Mouse (Mus musculus) heart, embryonic 14.5 days (tissue): ENCODE data around the gene Zbtb20. TPM values are rescaled to one million over a fixed set of nuclear protein-coding genes. Genes with fewer than 3 reads are reported as not detected.
A peak's percentile ranks its signal among the peaks of the same experiment; 100 is the strongest.

Experiments
- ATAC-seq: fragments of 200-750 bp; cut with Nextera tagmentation; 2 replicates; pipeline ENCODE4 v1.8.0; 2017; ENCODE audit warnings: low read depth, moderate TSS enrichment; ENCODE audit not compliant: insufficient number of reproducible peaks, insufficient read depth, low FRiP score
- H3K27ac ChIP-seq, 2 experiments: fragments of 200-500 bp in 1 of 2; fragments of 300-500 bp in 1 of 2; sonication (generic) in 1 of 2; replicated peaks in 1 of 2; 2 replicates each; pipeline ENCODE4 v1.5.1; 2012 to 2014; ENCODE audit warnings: low read depth in 2 of 2, low read length in 2 of 2, control low read depth in 1 of 2, mild to moderate bottlenecking in 1 of 2, mixed read lengths in 1 of 2; ENCODE audit not compliant: control insufficient read depth in 1 of 2, insufficient read depth in 1 of 2
- H3K27me3 ChIP-seq: fragments of 300-500 bp; sonication (generic); 2 replicates; pipeline ENCODE4 v1.6.1; 2014; ENCODE audit warnings: mild to moderate bottlenecking, low read length, control low read depth; ENCODE audit not compliant: control insufficient read depth, insufficient read depth
- H3K36me3 ChIP-seq: fragments of 300-500 bp; sonication (generic); 2 replicates; pipeline ENCODE4 v1.6.1; 2014; ENCODE audit warnings: mild to moderate bottlenecking, control low read depth, low read length, mixed read lengths; ENCODE audit not compliant: control insufficient read depth, insufficient read depth
- H3K4me1 ChIP-seq, 2 experiments: fragments of 200-500 bp in 1 of 2; fragments of 300-500 bp in 1 of 2; sonication (generic) in 1 of 2; 2 replicates each; pipeline ENCODE4 v1.6.1; 2012 to 2014; ENCODE audit warnings: low read length in 2 of 2, control low read depth in 1 of 2, mixed read lengths in 1 of 2; ENCODE audit not compliant: control insufficient read depth in 2 of 2, insufficient read depth in 2 of 2
- H3K4me2 ChIP-seq: fragments of 300-500 bp; sonication (generic); 2 replicates; pipeline ENCODE4 v1.6.1; 2014; ENCODE audit warnings: mild to moderate bottlenecking, low read length
- H3K4me3 ChIP-seq, 2 experiments: fragments of 200-500 bp in 1 of 2; fragments of 300-500 bp in 1 of 2; sonication (generic) in 1 of 2; 2 replicates each; pipeline ENCODE4 v1.5.1; 2012 to 2014; ENCODE audit warnings: low read length in 2 of 2, mild to moderate bottlenecking in 2 of 2, control low read depth in 1 of 2, low read depth in 1 of 2, moderate library complexity in 1 of 2; ENCODE audit not compliant: control insufficient read depth in 1 of 2, insufficient read depth in 1 of 2
- H3K9ac ChIP-seq: fragments of 300-500 bp; sonication (generic); 2 replicates; pipeline ENCODE4 v1.6.1; 2014; ENCODE audit warnings: mild to moderate bottlenecking, low read length
- H3K9me3 ChIP-seq: fragments of 300-500 bp; sonication (generic); 2 replicates; pipeline ENCODE4 v1.6.1; 2016; ENCODE audit warnings: low read length, control low read depth; ENCODE audit not compliant: control insufficient read depth
- whole genome bisulfite sequencing: fragments of 180-500 bp; shearing (Covaris S2); extraction: QIAGEN DNeasy Blood & Tissue Kit; methylation state at CpG from one replicate; pipeline ENCODE4 v1.1.7; 2014; 5-methylcytosine and 5-hydroxymethylcytosine counted together
- polyA plus RNA-seq: library from polyadenylated mRNA; unstranded; fragments of >200 nt; fragmentation: Nextera tagmentation; extraction: Ambion mirVana; gene quantifications from 2 replicates; pipeline ENCODE4 v1.2.1, GENCODE M21; 2014

Gene Zbtb20
- polyA plus RNA-seq, 1 experiment from 2014 or later, result 50.3 TPM

- Histone ChIP-seq H3K4me3 (no peak overlapping the region), H3K4me1 (no peaks in the 10 kb centered on the region), H3K9ac (no peak overlapping the region), H3K27ac (no peak overlapping the region), H3K9me3 (no peaks in the 10 kb centered on the region), H3K4me2 (no peak overlapping the region), H3K27me3 (no peaks in the 10 kb centered on the region), H3K36me3 (no peaks in the 10 kb centered on the region)
- no peak for ATAC-seq
- WGBS, result 70% methylated on average over 9 of the region's 9 CpGs
These were observed 480.3 kb downstream of the Zbtb20 start for GRCm38 (mm10) chr16:43355776-43356645.

- Histone ChIP-seq H3K4me3 (no peak overlapping the region), H3K27ac (no peak overlapping the region), H3K4me1 (peaks cover 9 to 15% of the 10 kb centered on the region in 2 experiments), H3K9me3 (no peaks in the 10 kb centered on the region), H3K27me3 (no peaks in the 10 kb centered on the region), H3K9ac (no peak overlapping the region), H3K4me2 (no peak overlapping the region), H3K36me3 (no peaks in the 10 kb centered on the region)
- ATAC-seq, result no peak
- WGBS, result 51% methylated on average over 3 of the region's 3 CpGs
These were observed 483.9 kb downstream of the Zbtb20 start for GRCm38 (mm10) chr16:43359546-43359945.

GRCm38 (mm10) chr16:43360112-43360511 lies 484.4 kb downstream of the Zbtb20 start:
- Histone ChIP-seq H3K27ac (no peak overlapping the region), H3K9me3 (no peaks in the 10 kb centered on the region), H3K4me3 (no peak overlapping the region), H3K9ac (no peak overlapping the region), H3K27me3 (no peaks in the 10 kb centered on the region), H3K4me2 (no peak overlapping the region), H3K36me3 (no peaks in the 10 kb centered on the region), H3K4me1 (peaks cover 11 to 21% of the 10 kb centered on the region in 2 experiments)
- WGBS, result 95% methylated on average over 2 of the region's 2 CpGs
- no peak for ATAC-seq

- Histone ChIP-seq H3K4me1 (peaks cover 11 to 24% of the 10 kb centered on the region in 2 experiments), H3K9me3 (no peaks in the 10 kb centered on the region), H3K9ac (no peak overlapping the region), H3K36me3 (no peaks in the 10 kb centered on the region), H3K27me3 (no peaks in the 10 kb centered on the region), H3K4me3 (no peak overlapping the region), H3K27ac (no peak overlapping the region), H3K4me2 (no peak overlapping the region)
- no peak for ATAC-seq
- WGBS, result 84% methylated on average over 7 of the region's 7 CpGs
These were observed 485.3 kb downstream of the Zbtb20 start for GRCm38 (mm10) chr16:43360838-43361480.

GRCm38 (mm10) chr16:43362651-43363300 lies 487.1 kb downstream of the Zbtb20 start:
- Histone ChIP-seq H3K9me3 (no peaks in the 10 kb centered on the region), H3K9ac (peak overlapping the region; percentile 31), H3K36me3 (no peaks in the 10 kb centered on the region), H3K27ac (peak overlapping the region; percentile 97 to 99), H3K4me1 (peaks cover 11 to 24% of the 10 kb centered on the region in 2 experiments), H3K4me2 (peak overlapping the region; percentile 64), H3K27me3 (no peaks in the 10 kb centered on the region), H3K4me3 (peak overlapping the region; percentile 10 to 46)
- WGBS, result 22% methylated on average over 9 of the region's 9 CpGs
- ATAC-seq, result peak; percentile 87

GRCm38 (mm10) chr16:43363316-43363715 lies 487.6 kb downstream of the Zbtb20 start:
- no peak for ATAC-seq
- Histone ChIP-seq H3K4me3 (peak overlapping the region; percentile 10 to 46), H3K27ac (peak overlapping the region; percentile 97 to 99), H3K4me1 (peaks cover 11 to 24% of the 10 kb centered on the region in 2 experiments), H3K9ac (peak overlapping the region; percentile 31), H3K9me3 (no peaks in the 10 kb centered on the region), H3K27me3 (no peaks in the 10 kb centered on the region), H3K36me3 (no peaks in the 10 kb centered on the region), H3K4me2 (peak overlapping the region; percentile 64)
- 31% methylated on average over 6 of the region's 6 CpGs for WGBS

GRCm38 (mm10) chr16:43363751-43364515 lies 488.3 kb downstream of the Zbtb20 start:
- Histone ChIP-seq H3K4me1 (peaks cover 11 to 24% of the 10 kb centered on the region in 2 experiments), H3K27ac (peak overlapping the region; percentile 97 to 99), H3K4me2 (peak overlapping the region; percentile 64), H3K27me3 (no peaks in the 10 kb centered on the region), H3K9ac (peak overlapping the region; percentile 31), H3K36me3 (no peaks in the 10 kb centered on the region), H3K4me3 (peak overlapping the region; percentile 10 to 19), H3K9me3 (no peaks in the 10 kb centered on the region)
- WGBS, result 8% methylated on average over 7 of the region's 7 CpGs
- peak; percentile 85 for ATAC-seq
